Mouse (Mus musculus) heart, postnatal 0 days (tissue): ENCODE data around the gene Cdca4.

ENCODE experiments used
- CTCF ChIP-seq: IDR thresholded peaks from 2 replicates; pipeline ENCODE4 v1.5.1; 2016; ENCODE audit warnings: antibody characterized with exemption, control low read depth, low read depth
- EP300 ChIP-seq: IDR thresholded peaks from 2 replicates; pipeline ENCODE4 v1.6.1; 2016; ENCODE audit warnings: antibody characterized with exemption, low read depth

DNA sequence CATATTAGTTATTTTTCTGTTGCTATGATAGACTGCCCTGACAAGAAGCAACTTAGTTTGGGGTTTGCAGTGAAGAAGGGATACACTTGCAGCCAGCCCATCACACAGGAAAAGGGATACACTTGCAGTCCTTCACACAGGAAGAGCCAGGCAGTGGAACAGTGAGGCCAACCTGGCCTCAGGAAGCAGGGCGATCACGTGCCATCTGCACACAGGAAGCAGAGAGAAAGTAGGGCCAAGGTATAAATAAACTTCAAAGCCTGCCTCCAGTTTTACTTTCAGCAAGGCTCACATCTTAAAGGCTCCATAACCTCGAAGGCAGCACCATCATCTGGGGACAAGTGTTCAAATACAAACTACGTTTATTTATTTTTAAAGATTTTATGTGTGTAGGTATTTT, 6.0 kb downstream of the Cdca4 start:
- TF ChIP-seq CTCF (no peak), EP300 (no peak)
